Mouse (Mus musculus): Measurements from ENCODE around the gene Dscam. TPM values are rescaled to one million over a fixed set of nuclear protein-coding genes. Genes with fewer than 3 reads are reported as not detected.

Gene Dscam
- polyA plus RNA-seq, 1 experiment from 2014 or later = 0.03 TPM

DNA sequence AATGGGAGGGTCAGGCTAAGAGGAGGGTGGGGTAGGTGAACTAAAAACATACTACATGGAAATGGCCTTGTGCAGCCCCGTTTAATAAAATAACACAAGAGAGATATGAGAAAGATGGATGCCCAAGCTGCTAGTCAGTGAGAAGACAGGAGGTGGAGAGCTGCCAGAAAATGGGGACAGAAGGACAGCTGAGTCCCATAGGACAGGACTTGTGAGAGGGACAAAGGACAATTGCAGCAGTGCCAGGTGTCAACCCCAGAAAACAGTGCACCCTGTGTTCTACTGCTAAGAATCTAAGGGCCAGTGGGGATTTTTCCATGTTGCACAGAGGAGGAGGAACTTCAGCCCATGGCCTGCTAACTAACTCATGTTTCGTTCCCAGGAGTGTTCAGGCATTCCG is 470.0 kb downstream of the Dscam start:
- Histone ChIP-seq H3K27me3 (no peaks in the 10 kb centered on the region), H3K27ac (no peak overlapping the region), H3K4me1 (replicated peaks) (no peaks in the 10 kb centered on the region), H3K4me2 (no peak overlapping the region), H3K9me3 (replicated peaks) (no peaks in the 10 kb centered on the region), H3K9ac (no peak overlapping the region), H3K36me3 (no peaks in the 10 kb centered on the region), H3K4me3 (replicated peaks) (no peak overlapping the region)
- DNase-seq (no peak), ATAC-seq (ENCODE audit: low read depth) (no peak)
- WGBS (ENCODE audit: insufficient replicate concordance) = 60% methylated on average over 3 of the region's 3 CpGs

DNA sequence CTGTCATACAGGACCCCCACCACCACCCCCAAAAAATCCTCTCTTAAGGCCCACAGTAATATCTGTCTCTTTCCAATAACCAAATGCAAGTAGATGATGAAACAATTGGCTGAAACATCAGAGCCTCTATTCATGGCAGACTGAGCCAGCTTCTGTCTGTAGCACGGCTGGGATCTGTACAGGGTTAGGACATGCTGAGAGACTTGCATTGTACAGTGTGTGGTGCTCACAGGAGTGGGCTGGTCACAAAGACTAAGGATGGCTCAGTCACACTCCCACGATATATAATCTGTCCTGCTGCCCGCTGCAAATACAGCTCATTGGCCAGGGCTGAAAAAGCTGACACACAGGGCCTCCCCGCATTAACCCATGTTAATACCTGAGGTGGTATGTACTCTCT is 474.7 kb downstream of the Dscam start:
- ATAC-seq (ENCODE audit: low read depth) = no peak
- Histone ChIP-seq H3K9ac (no peak overlapping the region), H3K36me3 (no peaks in the 10 kb centered on the region), H3K27me3 (no peaks in the 10 kb centered on the region), H3K4me1 (replicated peaks) (no peaks in the 10 kb centered on the region), H3K9me3 (replicated peaks) (no peaks in the 10 kb centered on the region), H3K4me2 (no peak overlapping the region), H3K27ac (no peak overlapping the region), H3K4me3 (replicated peaks) (no peak overlapping the region)
- 64% methylated on average over 4 of the region's 4 CpGs for WGBS (ENCODE audit: insufficient replicate concordance)
- no peak for DNase-seq

DNA sequence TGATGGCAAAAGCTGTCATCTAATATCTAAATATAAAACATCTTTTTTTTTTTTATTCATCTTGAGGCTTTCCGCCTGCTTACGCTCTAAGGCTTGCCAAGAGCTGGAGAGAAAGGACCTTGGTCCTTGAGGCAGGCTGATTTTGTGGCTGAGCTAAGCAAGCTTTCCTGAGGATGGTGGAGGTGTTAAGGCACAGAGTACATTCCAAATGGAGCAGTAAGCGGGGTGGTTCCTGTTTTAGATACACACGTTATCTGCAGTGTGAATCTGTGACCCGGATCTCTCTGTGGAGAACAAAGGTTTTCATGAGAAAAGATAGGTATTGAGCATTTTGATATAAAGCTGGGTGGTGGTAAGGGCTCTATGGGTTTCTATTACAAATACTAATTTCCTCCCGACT is 479.0 kb downstream of the Dscam start:
- Histone ChIP-seq H3K27ac (no peak overlapping the region), H3K4me2 (no peak overlapping the region), H3K27me3 (no peaks in the 10 kb centered on the region), H3K9ac (no peak overlapping the region), H3K9me3 (replicated peaks) (no peaks in the 10 kb centered on the region), H3K4me1 (replicated peaks) (no peaks in the 10 kb centered on the region), H3K4me3 (replicated peaks) (no peak overlapping the region), H3K36me3 (no peaks in the 10 kb centered on the region)
- ATAC-seq (ENCODE audit: low read depth) = no peak
- no peak for DNase-seq
- WGBS (ENCODE audit: insufficient replicate concordance) = 67% methylated on average over 6 of the region's 6 CpGs

DNA sequence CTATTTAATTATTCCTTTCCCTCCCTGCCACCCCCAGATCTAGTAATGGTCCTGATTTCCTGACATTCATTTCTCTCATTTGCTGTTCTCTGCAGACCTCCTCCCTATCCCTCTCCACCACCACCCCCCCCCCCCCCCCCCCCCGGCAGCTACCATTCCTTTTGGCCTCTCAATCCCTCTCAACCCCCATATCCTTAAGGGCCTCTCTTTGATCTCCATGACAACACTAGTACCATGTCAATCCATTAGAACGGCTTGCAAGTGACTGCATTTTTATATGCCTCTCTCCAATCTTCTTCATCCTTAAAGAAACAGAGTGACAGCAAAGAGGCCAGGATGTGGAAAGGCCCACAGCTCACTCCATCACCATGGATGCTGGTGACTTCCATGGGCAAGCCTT is 480.5 kb downstream of the Dscam start:
- ATAC-seq (ENCODE audit: low read depth) (no peak), DNase-seq (no peak)
- 24% methylated on average over 2 of the region's 2 CpGs for WGBS (ENCODE audit: insufficient replicate concordance)
- Histone ChIP-seq H3K27me3 (no peaks in the 10 kb centered on the region), H3K4me3 (replicated peaks) (no peak overlapping the region), H3K9me3 (replicated peaks) (no peaks in the 10 kb centered on the region), H3K9ac (no peak overlapping the region), H3K4me1 (replicated peaks) (no peaks in the 10 kb centered on the region), H3K4me2 (no peak overlapping the region), H3K27ac (no peak overlapping the region), H3K36me3 (no peaks in the 10 kb centered on the region)

DNA sequence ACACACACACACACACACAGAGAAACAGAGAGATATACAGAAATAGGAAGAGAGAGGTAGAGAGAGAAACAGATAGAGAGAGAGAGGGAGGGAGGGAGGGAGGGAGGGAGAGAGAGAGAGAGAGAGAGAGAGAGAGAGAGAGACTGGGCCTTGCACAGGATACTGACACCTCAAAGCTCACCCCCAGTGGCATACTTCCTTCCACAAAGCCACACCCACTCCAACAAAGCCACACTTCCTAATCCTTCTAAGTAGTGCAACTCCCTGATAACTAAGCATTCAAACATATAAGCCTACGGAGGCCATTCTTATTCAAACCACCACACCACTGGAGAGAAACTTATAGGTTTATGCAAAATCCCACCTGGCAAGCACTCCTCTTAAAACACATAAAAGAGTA is 481.1 kb downstream of the Dscam start:
- Histone ChIP-seq H3K4me2 (no peak overlapping the region), H3K4me1 (replicated peaks) (no peaks in the 10 kb centered on the region), H3K9me3 (replicated peaks) (no peaks in the 10 kb centered on the region), H3K36me3 (no peaks in the 10 kb centered on the region), H3K27ac (no peak overlapping the region), H3K4me3 (replicated peaks) (no peak overlapping the region), H3K9ac (no peak overlapping the region), H3K27me3 (no peaks in the 10 kb centered on the region)
- ATAC-seq (ENCODE audit: low read depth) (no peak), DNase-seq (no peak)
- 8% methylated on average over 1 of the region's 1 CpGs for WGBS (ENCODE audit: insufficient replicate concordance)

DNA sequence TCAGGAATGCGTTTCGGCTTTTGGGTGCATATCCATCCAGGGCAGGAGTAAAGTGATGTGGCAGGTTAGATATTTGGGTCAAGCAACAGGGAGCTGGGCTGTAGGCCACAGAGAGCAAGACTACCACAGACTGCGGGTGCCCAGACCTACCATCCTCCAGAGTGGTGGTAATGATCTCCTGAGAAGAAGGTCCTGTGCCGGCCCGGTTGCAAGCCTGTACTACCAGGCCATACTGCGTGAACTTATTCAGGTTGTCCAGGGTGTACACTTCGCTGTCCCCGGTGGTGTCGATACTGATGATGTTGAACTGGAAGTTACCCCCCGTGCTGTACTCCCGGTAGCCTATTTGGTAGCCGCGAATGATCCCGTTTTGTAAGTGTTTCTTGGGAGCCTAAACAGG is 485.5 kb downstream of the Dscam start:
- Histone ChIP-seq H3K9me3 (replicated peaks) (no peaks in the 10 kb centered on the region), H3K27me3 (no peaks in the 10 kb centered on the region), H3K4me1 (replicated peaks) (no peaks in the 10 kb centered on the region), H3K4me3 (replicated peaks) (no peak overlapping the region), H3K36me3 (no peaks in the 10 kb centered on the region), H3K4me2 (no peak overlapping the region), H3K27ac (no peak overlapping the region), H3K9ac (no peak overlapping the region)
- DNase-seq = no peak
- WGBS (ENCODE audit: insufficient replicate concordance) = 79% methylated on average over 14 of the region's 14 CpGs
- ATAC-seq (ENCODE audit: low read depth) = no peak

DNA sequence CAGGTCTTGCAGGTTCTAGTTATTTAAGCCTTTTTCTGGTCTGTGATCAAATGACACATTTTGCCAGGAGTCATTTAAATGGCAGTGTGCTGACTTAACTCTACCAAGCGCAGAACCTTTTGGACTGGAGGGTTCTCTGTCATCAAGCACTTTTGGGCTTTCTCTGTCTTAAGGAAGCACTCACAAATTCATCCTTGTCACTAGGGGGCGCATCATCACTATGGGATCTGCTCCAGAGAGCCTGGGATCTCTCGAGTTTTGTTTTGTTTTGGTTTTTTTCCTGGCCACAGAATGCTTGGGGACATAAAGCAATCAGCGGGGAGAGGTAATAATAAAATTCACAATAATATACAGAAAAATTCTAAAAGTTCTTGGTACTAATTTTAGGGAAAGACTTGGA is 486.0 kb downstream of the Dscam start:
- Histone ChIP-seq H3K27ac (no peak overlapping the region), H3K36me3 (no peaks in the 10 kb centered on the region), H3K9ac (no peak overlapping the region), H3K27me3 (no peaks in the 10 kb centered on the region), H3K4me1 (replicated peaks) (no peaks in the 10 kb centered on the region), H3K9me3 (replicated peaks) (no peaks in the 10 kb centered on the region), H3K4me2 (no peak overlapping the region), H3K4me3 (replicated peaks) (no peak overlapping the region)
- DNase-seq = no peak
- no peak for ATAC-seq (ENCODE audit: low read depth)
- 15% methylated on average over 4 of the region's 4 CpGs for WGBS (ENCODE audit: insufficient replicate concordance)

DNA sequence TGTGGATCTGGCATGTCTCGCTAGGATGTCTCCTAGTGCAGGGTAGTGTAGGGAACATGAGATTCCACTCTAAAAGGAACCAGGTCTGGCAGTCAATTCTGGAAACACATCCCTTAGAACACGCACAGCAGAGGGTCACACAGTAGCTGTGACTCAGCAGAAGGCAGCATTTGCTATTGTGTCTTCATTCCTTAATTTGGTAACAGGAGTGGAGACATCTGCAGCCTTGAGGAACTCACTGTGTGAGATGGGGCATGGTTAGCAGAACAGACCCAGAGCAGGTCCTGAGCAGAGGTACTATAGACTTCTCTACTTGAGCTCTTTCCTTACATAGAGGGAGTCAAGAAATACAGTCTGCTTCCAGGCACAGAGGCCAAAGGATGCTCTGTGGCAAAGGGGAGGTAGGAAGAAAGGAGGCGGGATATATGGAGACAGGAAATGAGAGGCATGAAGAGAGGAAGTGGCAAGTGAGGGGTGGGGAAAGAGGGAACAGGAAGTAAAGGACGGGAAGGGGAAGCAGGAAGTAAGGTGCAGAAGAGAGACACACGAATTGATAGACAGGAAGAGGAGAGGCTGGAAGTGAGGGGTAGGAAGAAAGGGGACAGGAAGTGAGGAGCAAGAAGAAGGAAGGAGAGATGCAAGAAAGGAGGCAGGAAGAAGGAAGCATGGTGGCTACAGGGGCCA is 488.1 kb downstream of the Dscam start:
- H3K4me3 ChIP-seq (replicated peaks) = no peak overlapping the region
- H3K4me2 ChIP-seq = no peak overlapping the region
- no peak overlapping the region for H3K9ac ChIP-seq
- 37% methylated on average over 5 of the region's 5 CpGs for WGBS (ENCODE audit: insufficient replicate concordance)
- H3K36me3 ChIP-seq = no peaks in the 10 kb centered on the region
- no peaks in the 10 kb centered on the region for H3K9me3 ChIP-seq (replicated peaks)
- DNase-seq (no peak), ATAC-seq (ENCODE audit: low read depth) (no peak)
- no peaks in the 10 kb centered on the region for H3K27me3 ChIP-seq
- H3K4me1 ChIP-seq (replicated peaks) = no peaks in the 10 kb centered on the region
- H3K27ac ChIP-seq = no peak overlapping the region

DNA sequence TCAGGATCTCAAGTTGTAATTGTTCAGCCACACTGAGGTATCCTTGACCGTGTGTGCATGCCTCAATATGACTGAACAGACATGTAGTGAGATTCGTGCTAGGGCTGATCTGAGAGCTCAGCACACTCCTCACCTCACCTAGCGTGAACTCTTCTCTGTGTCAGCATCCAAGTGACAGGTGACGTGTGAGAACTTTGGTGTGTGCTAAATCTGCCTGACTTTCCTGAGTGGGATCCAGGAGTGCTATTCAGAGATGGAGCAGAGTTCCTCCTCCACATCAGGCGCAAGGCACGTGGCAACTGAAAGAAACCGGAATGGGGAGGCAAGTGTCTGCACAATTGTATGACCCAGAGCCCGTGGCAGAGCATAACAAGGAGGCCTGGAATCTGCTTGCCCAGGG is 490.6 kb downstream of the Dscam start:
- Histone ChIP-seq H3K9me3 (replicated peaks) (no peaks in the 10 kb centered on the region), H3K4me3 (replicated peaks) (no peak overlapping the region), H3K27me3 (no peaks in the 10 kb centered on the region), H3K36me3 (no peaks in the 10 kb centered on the region), H3K4me1 (replicated peaks) (no peaks in the 10 kb centered on the region), H3K27ac (no peak overlapping the region), H3K9ac (no peak overlapping the region), H3K4me2 (no peak overlapping the region)
- ATAC-seq (ENCODE audit: low read depth) (no peak), DNase-seq (no peak)
- 47% methylated on average over 8 of the region's 8 CpGs for WGBS (ENCODE audit: insufficient replicate concordance)

DNA sequence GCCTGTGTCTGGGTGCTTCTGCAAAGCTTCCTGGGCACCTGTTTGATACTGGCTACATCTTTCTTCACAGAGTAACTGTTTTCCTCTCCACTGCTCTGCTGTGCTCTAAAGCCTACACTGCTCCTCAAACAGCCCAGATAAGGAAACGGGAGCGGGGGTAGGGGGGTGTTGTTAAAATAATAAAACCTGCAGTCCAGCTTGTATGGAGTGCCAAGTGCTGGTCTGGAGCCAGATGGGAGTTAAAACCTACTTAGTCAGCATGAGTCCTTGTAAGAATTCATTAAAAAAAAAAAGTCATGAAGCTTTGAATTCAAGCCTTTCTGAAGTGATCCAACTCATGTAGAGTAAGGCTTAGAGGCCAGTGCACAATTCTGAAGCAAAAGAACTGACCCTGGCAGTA is 493.1 kb downstream of the Dscam start:
- Histone ChIP-seq H3K27ac (no peak overlapping the region), H3K36me3 (no peaks in the 10 kb centered on the region), H3K9ac (no peak overlapping the region), H3K4me1 (replicated peaks) (no peaks in the 10 kb centered on the region), H3K4me3 (replicated peaks) (no peak overlapping the region), H3K9me3 (replicated peaks) (no peaks in the 10 kb centered on the region), H3K27me3 (no peaks in the 10 kb centered on the region), H3K4me2 (no peak overlapping the region)
- DNase-seq = no peak
- WGBS (ENCODE audit: insufficient replicate concordance) = 40% methylated on average over 2 of the region's 2 CpGs
- no peak for ATAC-seq (ENCODE audit: low read depth)

DNA sequence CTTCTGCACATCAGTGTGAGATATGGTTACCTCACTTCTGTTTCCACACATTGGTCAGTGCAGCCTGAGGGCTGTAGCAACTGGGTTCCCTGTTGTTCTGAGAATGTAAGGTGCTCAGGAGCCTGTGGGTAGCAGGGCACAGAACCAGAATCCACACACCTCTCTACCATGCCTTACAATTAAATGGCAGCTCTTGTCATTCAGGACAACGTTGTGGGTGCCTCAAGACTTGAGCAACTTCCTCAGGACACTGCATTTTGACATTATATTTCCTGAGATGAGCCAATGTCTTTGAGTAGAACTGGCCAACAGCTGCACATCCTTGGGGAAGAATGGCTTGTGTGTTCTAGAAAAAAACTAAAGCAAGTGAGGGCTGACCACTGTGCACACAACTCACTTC is 493.9 kb downstream of the Dscam start:
- Histone ChIP-seq H3K9me3 (replicated peaks) (no peaks in the 10 kb centered on the region), H3K4me3 (replicated peaks) (no peak overlapping the region), H3K4me1 (replicated peaks) (no peaks in the 10 kb centered on the region), H3K27me3 (no peaks in the 10 kb centered on the region), H3K27ac (no peak overlapping the region), H3K4me2 (no peak overlapping the region), H3K9ac (no peak overlapping the region), H3K36me3 (no peaks in the 10 kb centered on the region)
- no peak for DNase-seq
- 14% methylated on average over 1 of the region's 1 CpGs for WGBS (ENCODE audit: insufficient replicate concordance)
- ATAC-seq (ENCODE audit: low read depth) = no peak

DNA sequence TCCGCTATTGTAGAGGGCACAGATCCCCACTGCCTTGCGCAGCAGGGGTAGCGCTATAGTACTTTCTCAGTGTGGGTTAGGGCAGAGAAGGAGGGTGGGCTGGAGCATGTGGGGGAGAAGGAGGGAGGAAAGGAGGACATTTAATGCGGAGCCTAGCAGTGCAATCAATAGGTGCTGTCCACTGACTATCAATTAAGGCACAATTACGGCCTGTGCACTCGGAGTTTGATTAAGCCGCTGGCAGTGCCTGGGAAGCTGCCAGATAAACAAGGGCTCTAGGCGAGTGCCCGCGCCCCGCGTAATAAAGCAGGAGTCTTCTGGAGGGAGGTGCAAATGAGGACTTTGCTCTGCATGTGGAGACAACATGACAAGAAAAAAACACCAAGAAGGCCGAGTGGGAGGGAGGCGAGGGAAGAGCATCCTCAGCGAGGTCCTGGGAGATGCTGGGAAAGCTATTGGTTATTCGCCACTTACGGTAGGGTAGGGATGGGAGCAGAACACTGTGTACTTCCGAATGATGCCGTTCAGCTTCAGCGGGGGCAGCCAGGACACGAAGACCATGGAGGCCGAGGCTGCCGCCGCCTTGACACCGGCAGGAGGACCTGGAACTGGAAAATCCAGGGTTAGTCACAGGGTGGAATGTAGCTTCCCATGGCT is 497.2 kb downstream of the Dscam start:
- 70% methylated on average over 25 of the region's 25 CpGs for WGBS (ENCODE audit: insufficient replicate concordance)
- ATAC-seq (ENCODE audit: low read depth) (no peak), DNase-seq (no peak)
- no peak overlapping the region for H3K27ac ChIP-seq
- H3K36me3 ChIP-seq = no peaks in the 10 kb centered on the region
- H3K4me2 ChIP-seq = no peak overlapping the region
- H3K9ac ChIP-seq = no peak overlapping the region
- no peaks in the 10 kb centered on the region for H3K27me3 ChIP-seq
- H3K4me1 ChIP-seq (replicated peaks) = no peaks in the 10 kb centered on the region
- H3K4me3 ChIP-seq (replicated peaks) = no peak overlapping the region
- H3K9me3 ChIP-seq (replicated peaks) = no peaks in the 10 kb centered on the region
